Mouse (Mus musculus) c-Kit-positive CD71-positive TER-119-positive erythroid progenitor cells, embryonic 14.5 days (primary cell): Measurements from ENCODE around the gene Ank.

Experiments
- DNase-seq: peaks from one replicate; pipeline ENCODE4 v3.0.0-alpha.2; 2013; ENCODE audit warnings: low spot score

Gene Ank

DNA sequence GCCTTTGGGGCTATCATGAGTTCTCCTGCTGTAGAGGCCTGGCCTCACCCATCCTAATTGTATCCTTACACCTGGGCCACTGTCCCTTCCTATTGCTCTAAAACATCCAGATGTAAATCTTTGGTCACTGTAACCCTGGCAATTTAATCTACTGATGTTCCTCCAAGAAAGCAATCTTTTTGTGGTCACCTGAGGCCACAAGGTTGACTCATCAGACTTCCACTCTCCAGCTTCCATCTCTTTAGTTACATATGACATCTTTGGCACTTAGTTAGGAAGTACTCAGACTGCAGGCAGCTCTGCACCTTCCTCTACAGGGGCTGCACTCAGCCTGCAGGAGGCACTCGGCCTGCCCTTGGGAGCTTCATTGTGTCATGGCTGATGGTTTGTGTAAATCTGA lies 110.4 kb downstream of the Ank start:
- DNase-seq, result no peak

DNA sequence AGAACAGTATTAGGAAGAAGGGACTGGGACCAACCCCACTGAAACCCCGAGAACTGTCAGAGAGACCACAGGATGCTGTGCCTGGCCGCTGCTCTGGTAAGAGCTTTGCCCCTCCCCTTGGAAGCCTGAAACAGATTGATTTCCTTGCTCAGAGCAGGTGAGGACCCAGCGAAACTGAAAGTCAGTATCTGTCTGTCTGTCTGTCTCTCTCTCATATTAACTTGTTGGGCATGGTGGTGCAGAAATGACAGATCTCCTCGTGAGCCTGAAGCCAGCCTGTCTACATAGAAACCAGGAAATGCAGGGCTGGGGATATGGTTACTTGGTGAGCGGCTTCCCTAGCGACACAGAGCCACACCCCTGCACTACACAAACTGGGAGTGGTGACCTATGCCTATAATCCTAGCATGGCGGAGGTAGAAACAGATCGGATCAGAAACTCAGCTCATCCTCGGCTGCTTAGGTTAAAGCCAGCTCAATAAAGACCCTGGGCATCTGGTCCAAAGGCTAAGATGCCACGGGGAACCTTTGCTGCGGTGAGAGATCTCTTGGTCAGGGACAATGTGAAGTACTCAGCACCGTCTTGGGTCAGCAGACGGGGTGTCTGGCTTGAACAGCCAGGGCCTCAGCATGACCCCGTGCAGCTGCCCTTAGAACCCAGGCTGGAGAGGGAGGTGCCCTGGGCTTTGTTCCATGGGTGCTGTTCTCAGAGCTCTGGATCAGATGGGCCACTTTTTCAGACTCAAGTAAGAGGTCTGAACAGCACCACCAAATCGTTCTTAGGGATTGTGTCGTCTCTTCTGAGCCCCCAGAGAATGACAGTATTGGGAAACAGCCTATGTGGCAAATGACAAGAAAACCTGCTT lies 111.7 kb downstream of the Ank start:
- DNase-seq, result no peak

DNA sequence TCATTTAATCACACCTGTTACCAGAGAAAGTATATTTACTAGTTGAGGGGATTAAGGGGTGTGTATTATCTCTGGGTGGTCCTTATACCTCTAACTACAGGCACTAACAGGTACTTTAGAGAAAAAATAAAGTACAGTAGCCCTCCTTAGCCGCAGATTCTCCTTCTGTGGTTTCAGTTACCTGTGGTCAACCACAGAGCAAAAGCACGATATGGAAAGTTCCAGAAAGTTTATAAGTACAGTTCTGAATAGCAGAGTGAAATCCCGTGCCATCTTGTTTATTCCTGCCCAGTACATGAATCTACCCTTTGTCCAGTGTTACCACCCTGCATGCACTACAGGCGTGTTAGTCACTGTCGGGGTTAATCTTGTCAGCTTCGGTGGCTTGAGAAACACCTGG lies 112.4 kb downstream of the Ank start:
- no peak for DNase-seq

DNA sequence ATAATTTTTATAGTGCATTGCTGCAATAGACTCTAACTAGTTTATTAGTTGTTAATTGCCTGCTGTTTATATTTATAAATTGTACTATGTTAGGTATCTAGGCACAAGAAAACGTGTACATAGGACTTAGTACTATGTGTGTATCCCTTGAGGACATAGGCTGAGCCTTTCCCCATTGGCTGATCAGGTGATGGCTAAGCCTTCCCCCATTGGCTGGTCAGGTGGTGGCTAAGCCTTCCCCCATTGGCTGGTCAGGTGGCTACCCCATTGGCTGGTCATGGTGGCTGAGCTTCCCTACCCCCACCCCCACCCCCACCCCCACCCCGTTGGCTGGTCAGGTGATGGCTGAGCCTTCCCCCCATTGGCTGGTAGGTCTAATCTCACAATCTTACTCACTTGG lies 113.4 kb downstream of the Ank start:
- DNase-seq, result no peak

DNA sequence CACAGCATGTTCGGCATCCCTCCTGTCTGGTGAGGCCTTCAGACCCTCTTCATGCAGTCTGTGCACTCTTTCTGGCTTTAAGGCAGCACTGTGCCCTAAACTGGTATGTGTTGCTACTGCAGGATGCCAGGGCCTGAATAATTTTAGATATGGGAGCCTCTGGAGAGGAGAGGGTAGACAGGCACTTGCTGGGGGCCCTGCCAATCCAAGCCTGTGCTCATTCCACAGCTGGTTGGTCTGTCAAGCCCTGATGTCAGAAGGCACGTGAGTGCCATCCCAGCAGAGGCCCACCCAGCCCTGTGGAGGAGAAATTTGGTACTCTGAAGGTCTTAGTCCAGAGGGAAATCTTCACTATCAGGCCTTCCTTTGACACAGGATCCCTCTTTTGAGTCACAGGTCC lies 114.3 kb downstream of the Ank start:
- DNase-seq, result no peak

DNA sequence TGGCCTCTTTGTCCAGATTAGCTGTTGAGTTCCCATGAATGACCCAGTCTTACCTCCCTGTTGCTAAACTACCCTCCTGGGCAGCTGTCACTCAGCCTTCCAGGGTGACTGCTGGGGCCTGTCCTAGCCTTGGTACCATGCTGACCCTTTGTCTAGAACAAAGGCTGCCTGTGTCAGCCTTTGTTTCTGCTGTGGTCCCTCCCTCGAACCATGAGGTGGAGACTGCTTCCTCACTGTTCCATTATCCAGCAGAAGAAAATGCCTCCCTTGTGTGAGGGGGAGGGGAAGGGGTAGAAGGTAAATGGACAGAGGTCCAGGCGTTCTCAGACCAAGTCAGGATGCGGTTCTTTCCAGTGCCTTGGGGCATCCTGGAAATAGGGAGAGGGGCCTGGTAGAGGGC lies 115.2 kb downstream of the Ank start:
- DNase-seq, result no peak

DNA sequence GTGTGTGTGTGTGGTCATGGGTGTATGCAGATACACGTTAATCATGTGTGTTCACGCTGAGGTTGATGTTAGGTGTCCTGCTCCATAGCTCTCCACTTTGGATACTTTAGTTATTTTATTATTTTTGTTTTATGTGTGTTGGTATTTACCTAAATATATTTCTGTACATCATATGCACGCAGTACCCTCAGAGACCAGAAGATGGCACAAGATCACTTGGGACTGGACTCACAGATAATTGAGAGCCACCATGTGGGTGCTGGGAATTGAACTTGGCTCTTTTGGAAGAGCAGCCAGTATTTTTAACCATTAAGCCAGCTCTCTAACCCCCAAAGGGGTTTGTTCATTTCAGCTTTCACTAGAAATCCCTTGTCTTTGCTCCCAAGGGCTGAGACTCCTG lies 116.0 kb downstream of the Ank start:
- DNase-seq, result peak; percentile 42

DNA sequence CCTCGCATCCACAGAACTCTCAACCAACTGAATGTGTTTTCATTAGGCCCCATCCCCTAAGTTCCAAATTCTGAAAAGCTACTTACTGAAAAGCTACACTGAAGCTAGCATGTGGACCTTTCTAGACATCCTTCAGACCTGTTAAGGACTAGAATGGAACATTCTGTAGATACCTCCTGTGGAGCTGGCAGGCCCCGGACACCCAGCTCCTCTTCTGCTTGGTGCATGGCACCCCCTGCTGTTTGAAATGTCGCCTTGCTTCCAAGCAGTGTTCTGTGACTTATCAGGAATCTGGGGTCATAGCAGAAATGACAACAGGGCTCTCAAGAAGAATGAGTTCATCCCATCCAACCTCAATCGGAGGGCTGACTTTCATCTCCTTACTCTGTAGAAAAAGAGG lies 116.6 kb downstream of the Ank start:
- peak; percentile 24 for DNase-seq

DNA sequence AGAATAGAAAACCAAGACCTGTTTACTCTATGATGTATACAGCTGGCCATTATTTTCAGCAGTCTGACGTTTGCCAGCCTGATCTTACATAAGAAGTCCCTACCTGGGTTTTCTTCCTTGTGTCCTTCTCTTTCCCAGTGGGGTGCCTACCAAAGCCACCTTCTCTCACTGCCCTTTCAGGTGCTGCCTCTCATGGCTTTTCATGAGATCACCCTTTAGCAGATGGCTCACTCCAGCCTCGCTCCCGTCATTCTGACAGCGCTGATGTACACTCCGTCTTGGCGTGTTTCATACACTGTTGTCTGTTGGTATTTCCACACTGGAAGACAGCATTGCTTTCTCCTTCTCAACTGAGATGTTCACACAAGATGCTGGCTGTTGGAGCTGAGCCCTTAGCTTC lies 117.1 kb downstream of the Ank start:
- no peak for DNase-seq

DNA sequence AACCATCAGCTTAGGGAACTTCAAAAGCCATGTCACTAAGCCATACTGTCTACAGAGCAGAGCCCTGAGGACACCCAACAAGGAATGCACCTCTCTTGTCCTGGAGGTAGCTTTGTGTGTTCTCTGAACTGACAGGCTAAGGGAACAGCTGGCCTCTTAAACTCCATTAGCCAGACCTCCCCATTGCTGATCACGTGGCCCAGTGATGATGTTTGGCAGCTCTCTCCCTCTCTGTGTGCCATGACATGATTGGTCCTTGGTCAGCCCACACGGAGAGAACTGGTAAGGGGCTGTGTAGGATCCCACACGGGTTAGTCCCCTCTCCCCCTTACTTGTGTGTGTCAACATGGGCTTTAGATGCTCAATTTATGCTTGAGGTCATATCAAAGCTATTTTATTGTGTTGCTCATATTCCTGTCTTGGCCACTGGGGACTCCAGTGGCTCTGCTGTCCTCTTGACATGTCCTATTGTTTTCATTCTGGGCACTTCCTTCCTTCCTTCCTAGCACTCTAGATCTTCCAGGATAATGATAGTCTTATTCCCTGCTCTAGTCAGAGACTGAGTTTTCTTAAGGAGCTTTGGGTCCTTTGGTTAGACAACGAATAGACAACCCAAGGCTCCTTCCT lies 119.1 kb downstream of the Ank start:
- DNase-seq, result no peak

DNA sequence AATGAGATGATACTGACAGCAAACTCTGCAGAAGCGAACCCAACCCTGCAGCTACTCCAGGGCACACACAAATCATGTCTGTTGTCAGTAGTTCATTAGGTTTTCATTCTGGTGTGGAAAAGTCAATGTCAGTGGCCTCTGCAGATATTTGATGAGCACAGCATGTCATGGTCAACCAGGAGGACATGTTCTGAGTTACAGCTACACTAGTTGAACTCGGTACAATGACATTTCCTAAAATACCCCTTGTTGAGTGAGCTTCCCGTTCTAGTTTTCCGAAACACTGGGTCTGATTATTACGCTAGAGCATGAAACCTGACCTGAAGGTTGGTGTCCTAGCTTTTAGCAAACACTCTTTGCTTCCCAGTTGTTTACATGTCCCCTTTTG lies 119.6 kb downstream of the Ank start:
- DNase-seq, result no peak

DNA sequence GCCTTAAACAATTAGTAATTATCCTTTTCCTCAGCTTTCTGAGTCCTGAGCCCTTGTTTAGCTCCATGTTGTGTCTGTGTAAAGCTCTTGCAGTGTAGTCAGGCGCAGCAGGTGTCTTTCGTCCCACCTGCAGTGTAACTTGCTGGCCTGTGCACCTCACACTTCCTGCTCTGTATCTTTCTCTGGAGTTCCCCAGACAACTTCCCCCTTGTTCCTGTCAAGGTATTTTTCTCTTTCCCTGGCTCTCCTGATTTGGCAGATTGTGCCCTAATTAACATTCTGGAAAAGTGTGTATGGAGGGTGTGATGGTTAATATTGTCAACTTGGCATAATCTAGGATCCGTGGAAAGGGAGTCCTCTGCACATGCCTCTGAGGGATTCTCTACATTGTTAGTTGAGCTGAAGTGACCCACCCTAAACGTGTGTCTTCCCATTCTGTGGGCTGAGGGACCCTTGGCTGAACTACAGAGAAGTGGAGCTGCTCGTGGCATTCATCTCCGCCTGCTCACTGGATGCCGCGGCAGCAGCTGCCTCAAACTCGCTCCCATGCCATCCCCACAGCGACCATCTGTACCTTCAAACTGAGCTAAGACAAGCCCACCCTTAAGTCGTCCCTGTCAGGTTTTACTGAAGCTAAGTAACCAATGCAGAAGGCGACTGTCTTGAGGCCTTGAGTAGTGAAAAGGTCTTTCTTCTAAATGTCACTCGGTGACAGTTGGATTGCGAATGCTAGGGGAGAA lies 121.8 kb downstream of the Ank start:
- DNase-seq, result no peak

DNA sequence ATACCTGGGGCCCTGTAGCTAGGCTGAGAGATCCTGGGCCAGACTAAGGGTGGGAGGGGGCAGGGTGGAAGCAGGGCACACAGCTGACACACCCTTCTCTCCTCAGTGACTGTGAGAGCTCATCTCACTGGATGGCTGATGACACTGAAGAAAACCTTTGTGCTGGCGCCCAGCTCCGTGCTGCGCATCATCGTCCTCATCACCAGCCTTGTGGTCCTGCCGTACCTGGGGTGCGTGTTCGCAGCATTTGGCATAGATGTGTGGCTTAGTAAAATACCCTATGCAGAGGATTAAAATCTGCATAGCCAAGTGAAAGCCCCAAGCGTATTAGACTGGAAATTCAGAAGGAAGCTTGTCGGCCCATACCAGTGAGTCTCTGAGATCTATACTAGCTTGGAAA lies 124.3 kb downstream of the Ank start:
- DNase-seq, result no peak

DNA sequence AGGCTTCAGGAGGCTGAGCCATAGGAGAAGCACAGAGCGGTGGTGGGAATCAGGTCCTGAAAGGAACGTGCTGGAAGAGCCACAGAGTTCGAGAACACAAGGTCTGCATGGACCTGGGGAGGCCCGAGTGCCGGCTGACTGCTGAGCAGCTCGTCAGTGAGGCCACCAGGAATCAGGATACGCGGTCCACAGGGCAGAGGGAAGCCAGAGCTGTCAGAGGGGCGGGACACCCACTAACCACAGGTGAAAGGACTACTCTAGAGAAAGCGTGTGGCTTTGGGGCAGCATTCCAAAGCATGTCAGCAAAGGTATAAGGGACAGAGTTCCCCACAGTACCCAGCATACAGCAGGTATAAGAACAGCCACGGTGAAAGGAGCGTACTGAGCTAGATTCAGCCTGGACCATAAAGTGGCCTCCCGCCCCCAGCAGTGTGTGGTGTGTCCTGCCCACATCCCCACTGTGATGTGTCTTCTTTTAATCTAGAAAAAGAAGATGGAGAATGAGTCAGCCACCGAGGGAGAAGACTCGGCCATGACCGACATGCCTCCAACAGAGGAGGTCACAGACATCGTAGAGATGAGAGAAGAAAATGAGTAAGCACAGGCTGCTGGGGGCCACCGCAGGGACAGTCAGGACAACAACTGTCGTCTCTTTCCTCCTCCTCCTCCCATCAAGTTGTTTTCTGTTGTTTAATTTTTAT lies 126.3 kb downstream of the Ank start:
- DNase-seq, result no peak

DNA sequence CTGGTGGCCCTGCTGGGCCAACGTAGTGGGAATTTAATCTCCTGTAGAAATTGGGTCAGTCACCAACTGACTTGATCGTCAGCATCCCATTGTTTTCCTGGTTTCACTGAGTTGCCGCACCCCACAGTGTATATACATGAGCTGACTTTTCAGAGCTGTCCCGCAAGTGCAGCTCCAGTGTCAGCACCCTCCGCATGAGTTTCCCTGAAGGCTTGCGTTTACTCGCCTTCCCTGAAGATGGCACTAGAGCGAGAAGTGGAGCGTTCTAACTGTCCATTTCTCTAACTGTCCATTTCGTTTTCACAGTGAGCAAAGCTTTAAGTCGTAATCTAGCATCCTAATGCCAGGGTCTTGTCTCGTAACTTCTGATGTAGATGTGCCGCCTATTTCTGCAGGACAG lies 127.2 kb downstream of the Ank start:
- no peak for DNase-seq

DNA sequence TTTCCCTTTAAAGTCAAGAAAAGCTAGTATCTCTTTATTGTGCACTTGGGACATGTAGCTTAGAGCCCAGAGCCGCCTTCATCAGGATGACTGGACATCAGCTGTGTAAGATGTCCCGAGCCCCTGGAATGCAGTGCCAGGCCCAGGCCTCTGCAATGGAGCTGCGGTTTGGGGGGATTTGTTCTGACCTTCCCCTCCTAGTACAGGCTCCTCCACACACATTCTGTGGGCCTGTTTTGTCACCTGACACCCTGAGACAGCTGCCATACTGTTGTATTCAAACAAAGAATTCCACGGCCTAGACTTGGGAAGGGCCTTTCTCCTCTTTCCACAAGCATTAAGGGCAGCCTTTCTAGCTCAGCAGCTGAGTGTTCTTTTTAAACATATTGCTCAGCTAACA lies 128.5 kb downstream of the Ank start:
- DNase-seq, result no peak

DNA sequence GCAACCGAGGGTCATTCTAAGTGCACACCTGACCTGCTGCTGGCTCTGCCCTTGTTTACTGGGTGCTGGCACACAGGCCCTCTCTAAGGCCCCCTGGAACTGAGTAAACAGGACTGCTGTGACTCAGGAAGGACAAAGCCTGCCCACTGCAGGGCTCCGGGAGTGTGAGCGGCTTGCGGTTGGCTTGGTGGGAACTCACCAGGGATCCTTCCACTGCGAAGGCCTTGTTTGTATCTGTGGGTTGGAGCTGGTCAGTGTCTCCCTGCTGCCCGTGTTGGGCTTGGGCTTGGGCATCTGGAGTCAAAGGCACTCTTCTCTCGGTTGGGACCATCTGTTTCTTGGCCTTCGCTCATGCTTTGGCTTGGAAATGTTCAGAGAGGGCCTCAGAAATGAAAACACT lies 129.1 kb downstream of the Ank start:
- no peak for DNase-seq

DNA sequence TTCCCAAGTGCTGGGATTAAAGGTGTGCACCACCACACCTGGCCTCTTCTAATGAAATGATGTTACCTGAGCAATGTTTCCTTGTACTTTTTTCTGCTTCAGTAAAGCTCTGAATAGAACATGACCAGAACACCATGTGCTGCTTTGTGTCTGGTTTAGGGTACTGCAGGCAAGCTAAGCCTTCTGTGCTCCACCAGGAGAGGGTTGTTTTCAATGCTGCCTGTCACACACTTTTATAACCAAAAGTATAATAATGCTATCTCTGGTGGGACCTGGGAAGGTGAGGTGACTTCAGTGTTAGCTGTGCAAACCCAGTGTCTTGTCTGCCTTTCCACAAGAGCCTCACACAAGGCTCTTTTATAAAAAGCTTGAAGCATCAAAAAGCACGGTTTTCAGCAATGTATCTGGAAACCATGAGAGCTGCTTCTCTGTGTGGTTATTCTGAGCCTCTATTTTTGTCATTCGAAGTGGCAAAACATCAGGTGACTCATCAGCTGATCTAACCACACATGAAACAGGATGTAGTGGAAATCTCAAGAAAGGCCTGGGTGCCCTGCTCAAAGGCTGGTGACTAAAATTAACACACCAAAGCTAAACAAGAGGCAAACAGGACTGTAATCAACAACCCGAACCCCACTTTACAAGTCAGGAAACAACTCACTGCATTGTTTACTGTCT lies 130.1 kb downstream of the Ank start:
- no peak for DNase-seq

DNA sequence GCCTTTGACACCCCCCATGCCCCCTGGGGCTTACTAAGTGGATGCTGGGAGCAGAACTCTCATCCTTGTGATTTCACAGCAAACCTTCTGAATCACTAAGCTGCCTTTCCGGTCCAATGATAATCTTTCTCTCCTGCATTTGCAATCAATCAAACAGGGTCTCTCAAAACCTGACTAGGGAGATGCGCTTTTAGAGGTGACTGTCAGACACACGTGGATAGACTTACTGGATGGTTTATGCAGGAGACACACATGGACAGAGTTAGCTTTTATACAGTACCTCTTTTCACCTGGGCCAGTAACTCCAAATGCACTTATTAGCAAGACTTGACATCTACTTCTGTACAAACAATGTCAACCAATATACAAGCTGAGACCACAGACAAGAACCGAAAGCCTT lies 131.0 kb downstream of the Ank start:
- DNase-seq, result no peak

DNA sequence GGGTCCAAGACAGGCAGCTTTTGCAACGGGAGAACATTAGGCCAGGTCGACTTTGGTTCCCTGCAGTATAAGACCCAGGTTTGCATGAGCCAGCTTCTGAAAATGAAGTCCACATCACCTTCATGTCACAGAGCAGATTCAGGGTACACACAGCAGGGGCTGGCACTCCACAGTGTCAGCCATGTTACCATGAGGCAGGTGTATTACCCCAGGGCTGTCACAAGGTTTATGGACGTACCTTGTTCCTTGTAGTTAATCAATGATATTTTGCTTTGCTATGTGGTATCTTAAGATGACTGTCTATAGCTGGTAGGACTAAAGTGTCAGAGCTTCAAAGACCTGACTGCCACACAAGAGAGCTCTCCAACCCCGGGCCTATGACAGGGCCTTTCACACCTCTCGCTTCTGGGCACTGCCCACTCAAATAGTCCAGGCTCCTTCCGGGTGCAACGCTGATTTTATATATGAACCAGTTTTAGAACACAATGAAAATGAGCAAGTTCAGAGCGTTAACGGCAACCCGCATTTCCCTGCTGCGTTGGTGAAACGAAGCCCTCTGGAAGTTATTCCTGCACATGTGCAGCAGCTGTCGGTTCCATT lies 132.4 kb downstream of the Ank start:
- no peak for DNase-seq

DNA sequence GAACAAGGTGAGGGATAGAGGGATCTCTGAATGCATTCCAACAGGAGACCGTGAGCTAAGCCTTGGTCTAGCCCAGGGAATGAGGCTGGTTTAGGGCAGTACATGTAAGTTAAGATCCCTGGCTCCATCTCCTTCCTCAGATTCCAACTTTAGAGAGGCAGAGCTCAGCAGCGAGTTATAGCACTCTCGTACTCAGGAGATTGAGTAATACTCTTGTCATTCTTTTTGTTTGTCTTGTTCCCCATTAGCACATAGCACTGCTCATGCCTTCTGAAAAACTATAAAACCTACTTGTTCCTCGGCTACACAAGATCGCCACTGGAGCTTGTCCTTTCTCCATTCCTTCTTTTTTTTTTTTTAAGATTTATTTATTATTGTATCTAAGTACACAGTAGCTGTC lies 134.0 kb downstream of the Ank start:
- no peak for DNase-seq

DNA sequence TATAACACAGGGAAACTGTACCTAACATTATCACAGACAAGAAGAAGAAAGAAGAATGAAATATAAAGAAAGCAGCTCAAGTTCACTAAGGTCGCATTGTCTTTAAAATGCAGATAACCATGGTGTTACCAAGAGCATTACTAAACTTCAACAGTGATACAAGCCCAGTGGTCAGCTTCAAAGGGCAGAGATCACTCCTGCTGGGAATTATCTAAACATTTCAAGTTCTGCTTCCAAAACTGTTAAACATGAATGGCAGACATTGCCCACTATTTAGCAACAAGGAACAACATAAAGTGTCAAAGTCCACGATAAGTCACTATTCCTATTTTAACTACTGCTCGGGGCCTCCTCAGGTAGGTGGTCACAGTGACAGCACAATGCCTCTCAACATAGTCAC lies 138.1 kb downstream of the Ank start:
- DNase-seq, result no peak
